Mouse (Mus musculus) embryonic fibroblast, embryonic 13.5 days (primary cell): ENCODE measurements around the gene Mpzl2.

Experiments
- CTCF ChIP-seq: IDR thresholded peaks from 2 replicates; pipeline ENCODE4 v1.5.1; 2011; ENCODE audit warnings: mild to moderate bottlenecking, control low read depth, low read length, moderate library complexity, borderline replicate concordance; ENCODE audit not compliant: insufficient read depth
- POLR2A ChIP-seq: IDR thresholded peaks from 2 replicates; pipeline ENCODE4 v1.6.1; 2011; ENCODE audit warnings: low read depth, mild to moderate bottlenecking, control low read depth, low read length, moderate library complexity

DNA sequence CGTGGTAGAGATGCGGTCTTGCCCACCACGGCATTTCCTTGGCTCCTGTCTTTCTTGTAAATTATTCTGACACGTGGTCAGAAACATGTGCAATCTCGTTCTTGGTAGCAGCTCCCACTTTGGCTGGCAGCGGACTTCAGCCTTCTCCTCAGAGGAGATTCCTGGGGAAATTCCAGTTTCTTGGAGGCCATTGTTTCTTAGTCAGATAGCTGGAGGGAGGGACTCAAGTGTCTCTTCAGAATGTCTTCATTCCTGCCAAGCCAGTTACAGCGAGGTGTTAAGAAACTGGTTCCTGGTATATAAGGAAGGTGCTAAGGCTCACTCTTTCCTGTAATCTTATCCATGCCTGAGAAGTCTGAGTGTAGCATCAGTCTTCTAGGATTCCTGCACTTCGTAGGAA, 12.2 kb upstream of the Mpzl2 start:
- TF ChIP-seq CTCF (no peak), POLR2A (no peak)
